Mouse (Mus musculus) layer of hippocampus, adult 18-20 months (tissue): ENCODE data around the gene Zcchc17. TPM values are rescaled to one million over a fixed set of nuclear protein-coding genes. Genes with fewer than 3 reads are reported as not detected.

Source experiments
- DNase-seq, 2 experiments: peaks; one replicate each; pipeline ENCODE4 v3.0.0; 2022; ENCODE audit warnings: low spot score in 2 of 2
- total RNA-seq, 2 experiments: library from RNA; stranded (reverse); gene quantifications; 2 replicates each; pipeline ENCODE4 v1.2.3; 2021

The Zcchc17 gene
- total RNA-seq, 2 experiments from 2014 or later: 66.7 to 72.6 TPM

DNA sequence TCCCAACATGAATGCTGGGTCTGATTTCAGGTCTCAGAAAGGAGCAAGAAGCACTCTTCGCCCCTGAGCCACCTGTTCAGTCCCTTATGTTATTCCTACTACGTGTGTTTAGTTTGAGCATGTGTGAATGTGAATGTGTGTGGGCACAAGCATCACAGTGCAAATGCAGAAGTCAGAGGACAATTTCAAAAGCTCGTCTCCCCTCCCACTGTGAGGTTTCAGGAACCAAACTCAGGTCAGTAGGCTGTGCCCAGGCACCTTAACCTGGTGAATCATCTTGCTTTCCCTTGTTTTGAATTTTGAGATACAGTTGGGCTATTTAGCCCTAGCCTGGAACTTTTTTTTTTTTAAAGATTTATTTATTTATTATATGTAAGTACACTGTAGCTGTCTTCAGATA, 69.9 kb downstream of the Zcchc17 start:
- DNase-seq: no peak

- no peak for DNase-seq
These were observed 73.2 kb downstream of the Zcchc17 start for GRCm38 (mm10) chr4:130286531-130286930.

DNA sequence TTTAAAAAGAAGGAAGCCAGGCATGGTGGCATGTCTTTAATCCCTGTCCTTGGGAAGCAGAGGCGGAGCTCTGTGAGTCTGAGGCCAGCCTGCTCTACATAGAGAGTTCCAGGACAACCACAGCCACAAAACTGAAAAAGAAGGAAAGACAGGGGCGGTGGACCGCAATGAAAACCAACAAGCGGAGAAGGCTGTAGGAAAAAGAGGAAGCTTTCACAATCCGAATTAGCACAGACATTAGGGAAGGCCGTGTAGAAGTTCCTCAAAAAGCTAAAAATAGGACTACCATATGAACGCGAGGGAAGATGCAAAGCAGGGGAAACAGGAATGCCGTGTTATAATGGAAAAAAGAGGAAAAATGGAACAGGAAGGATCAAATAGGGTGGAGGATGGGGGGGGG, 75.9 kb downstream of the Zcchc17 start:
- no peak for DNase-seq

GRCm38 (mm10) chr4:130282856-130283255, 76.9 kb downstream of the Zcchc17 start:
- DNase-seq: no peak

DNA sequence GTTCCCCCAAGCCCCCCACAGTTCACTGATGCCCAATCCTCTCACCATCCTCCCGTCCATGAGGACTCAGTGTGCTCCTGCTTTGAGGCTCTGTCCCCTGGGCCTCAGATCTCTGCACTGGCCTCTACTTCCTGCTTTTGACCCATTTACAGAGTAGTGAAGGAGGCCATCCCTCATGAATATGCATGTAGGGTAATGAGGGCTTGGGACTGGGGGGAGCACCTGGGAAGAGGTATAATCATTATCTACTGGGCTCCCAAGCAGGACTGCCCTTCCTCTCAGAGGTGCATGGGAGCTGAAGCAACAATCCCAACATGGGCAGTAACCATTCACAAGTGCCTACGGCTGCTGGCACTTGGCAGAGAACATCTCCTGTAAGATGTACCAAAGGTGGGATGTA, 80.6 kb downstream of the Zcchc17 start, which contains the start of gene Serinc2:
Serinc2 (minus strand) TSS at position 101 of the 400 bp plus-strand sequence.
- no peak for DNase-seq

GRCm38 (mm10) chr4:130276573-130277176, 83.1 kb downstream of the Zcchc17 start:
- no peak for DNase-seq

DNA sequence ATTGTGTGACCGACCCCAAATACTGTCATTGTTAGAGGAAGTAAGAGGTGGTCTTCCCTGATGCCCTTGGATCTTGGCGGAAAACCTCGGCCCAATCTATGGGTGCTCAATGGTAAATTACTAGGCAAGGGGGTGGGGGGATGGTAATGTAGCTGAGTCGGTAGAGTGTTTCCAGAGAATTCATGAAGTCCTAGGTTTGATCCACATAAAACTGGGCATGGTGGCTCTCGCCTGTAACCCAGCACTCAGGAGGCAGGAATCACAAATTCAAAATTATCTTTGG, 84.0 kb downstream of the Zcchc17 start:
- DNase-seq: no peak

DNA sequence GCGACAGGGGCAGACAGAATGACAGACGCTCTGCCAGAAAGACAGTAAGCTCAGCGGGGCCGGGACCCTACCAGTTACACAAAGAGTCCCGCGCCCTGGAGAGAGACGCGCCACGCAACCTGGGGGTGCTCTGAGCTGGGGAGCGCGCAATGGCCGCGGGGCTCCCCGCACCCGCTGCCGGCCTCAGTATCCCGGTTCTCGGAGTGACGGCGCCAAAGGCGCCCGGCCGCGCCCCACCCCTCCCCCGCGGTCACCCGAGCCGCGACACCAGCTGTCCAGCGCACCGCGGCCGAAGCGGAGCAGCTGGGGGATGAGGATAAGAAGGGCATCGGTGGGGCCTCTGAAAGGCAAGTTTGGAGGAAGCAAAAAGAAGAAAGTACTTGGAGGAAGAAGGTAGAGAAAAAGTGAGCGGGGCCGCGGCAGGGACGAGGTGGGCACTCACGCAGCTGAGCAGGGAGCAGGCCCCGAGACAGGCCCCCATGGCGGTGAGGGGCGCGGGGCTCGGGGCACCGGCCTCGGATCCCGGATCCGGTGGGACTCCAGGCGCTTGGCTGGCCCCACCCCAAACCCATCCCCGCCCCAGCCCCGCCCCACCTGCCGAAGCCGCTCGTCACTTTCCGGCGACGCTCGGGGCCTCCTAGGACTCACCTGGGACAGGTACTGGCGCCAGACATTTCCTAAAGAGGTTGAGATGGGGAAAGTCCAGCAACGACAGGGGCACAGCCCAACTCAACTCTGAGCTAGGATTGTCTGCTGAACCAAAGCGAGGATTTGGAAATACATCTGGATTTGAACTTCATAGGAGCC, 84.5 kb downstream of the Zcchc17 start:
- DNase-seq: no peak

DNA sequence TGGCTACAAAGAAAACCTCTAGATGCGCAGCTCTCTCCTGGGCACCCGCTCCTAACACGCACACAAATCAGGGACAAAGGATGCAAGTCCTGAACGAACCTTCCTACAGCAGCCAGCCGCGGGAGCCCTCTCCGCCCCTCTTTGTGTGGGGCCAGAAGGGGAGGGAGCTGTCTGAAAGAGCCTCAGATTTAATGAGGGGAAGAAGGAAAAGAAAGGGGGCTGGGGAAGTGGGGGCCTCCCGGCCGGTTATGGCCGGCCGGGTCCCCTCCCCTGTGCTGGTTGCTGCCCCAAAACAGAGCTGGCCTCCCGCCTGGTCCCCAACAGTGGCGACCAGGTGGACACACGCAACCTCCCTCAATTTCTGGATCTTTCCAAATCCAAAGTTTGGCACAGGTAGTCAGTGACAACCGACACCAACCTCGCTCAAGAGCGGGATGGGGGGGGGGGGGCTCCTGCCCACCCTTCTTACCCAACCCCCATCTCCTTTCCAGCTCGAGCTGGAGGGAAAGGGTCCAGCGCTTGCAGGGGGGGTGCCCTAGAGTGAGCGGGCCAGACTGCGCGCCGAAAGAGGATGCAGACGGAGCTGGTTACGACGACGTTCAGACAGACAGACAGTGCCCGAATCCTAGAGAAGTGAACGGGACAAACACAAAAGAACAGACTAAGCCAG, 85.3 kb downstream of the Zcchc17 start:
- no peak for DNase-seq

DNA sequence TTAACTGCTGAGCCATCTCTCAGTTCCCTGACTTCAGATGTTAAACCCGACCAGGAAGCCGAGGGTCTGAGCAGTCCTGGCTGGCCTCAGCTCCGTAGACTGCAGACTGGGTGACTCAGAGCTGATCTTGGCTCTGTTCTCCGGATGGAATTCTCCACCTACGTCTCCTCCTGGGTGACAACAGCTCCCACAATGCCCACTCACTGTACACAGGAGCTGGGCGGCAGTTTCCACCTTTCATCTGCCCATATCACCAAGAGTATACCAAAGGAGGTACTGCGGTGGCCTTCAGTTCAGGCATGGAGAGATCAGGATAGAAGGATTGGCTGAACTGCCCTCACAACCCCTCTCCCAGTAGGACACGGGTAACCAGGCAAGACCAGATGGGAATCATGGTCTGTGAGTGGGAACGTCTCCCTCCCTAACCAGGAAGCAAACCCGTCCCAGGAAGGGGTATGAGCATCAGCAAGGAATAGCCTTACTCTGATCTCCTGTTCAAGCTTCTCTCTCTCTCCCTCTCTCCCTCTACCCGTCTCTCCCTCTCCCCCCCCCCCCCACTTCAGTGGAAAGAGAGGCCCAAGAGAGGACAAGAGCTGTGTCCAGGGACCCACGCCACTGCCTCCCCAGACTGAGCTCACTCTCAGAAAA, 85.9 kb downstream of the Zcchc17 start:
- peak; percentile 44 to 73 for DNase-seq

GRCm38 (mm10) chr4:130270611-130271347, 89.0 kb downstream of the Zcchc17 start:
- DNase-seq: peak; percentile 58 to 65

DNA sequence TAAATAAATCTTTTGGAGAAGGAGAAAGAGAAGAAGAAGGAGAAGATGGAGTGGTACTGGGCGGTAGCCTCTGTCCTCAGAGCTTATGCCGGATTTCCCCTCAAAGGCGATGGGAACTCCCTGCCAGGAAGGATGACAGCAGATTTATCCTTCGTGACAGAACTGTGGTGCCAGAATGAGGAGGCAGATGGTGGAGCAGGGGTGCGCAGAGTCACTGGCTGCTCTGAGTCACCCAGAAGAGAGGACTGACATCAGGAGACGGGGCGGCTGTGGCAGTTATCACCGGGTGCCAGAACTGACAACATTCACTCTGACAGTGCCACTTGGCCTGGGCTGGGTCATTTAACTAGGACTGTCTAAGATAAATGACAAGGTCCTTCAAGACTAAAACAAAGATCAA, 89.7 kb downstream of the Zcchc17 start:
- DNase-seq: peak; percentile 86 to 94

DNA sequence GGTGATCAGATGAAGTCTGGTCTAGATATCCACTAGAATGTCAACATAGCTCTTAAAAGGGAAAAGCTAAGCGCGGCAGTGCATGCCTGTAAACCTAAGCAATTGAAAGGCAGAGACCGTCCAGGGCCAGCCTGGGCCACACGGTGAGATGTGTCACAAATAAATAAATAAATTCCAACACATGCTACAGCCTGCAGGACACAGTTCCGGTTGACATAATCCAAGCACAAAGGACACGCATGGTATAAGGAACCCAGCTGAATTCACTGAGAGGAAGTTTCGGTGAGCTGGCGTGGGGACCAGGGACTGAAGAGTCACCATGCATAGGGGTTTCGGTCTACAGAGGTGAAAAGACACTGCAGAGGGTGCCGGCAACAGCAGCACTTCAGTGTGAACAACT, 91.0 kb downstream of the Zcchc17 start:
- DNase-seq: no peak

GRCm38 (mm10) chr4:130267069-130267468, 92.7 kb downstream of the Zcchc17 start:
- DNase-seq: no peak

GRCm38 (mm10) chr4:130266601-130267000, 93.1 kb downstream of the Zcchc17 start:
- DNase-seq: no peak

Other genes starting within 250 kb of the Zcchc17 start
- 1 to 10 TPM; 1.6 to 2.3 TPM for gene Hcrtr1, start 220.6 kb downstream of the Zcchc17 start, total RNA-seq
- 10 to 100 TPM; 12.5 to 15.9 TPM for gene Tinagl1, start 184.8 kb downstream of the Zcchc17 start, total RNA-seq
- not detected for gene Gm853, start 137.5 kb downstream of the Zcchc17 start, total RNA-seq
- 10 to 100 TPM in 1 of 2 experiments, 1 to 10 TPM in 1; 9.4 to 11.2 TPM for gene Serinc2, start 80.7 kb downstream of the Zcchc17 start, total RNA-seq
- gene Fabp3, start 51.3 kb downstream of the Zcchc17 start, total RNA-seq: 100 to 1,000 TPM in 1 of 2 experiments, 10 to 100 TPM in 1; 91.8 to 107 TPM
- 1 to 10 TPM in 1 of 2 experiments, under 1 TPM in 1; 0.69 to 2.4 TPM for gene Gm10570, start 51.3 kb downstream of the Zcchc17 start, total RNA-seq
- gene Snrnp40, start 189 bp upstream of the Zcchc17 start, total RNA-seq: 10 to 100 TPM; 31.2 to 32.6 TPM
- 10 to 100 TPM; 35.5 to 37.1 TPM for gene Nkain1, start 214.2 kb upstream of the Zcchc17 start, total RNA-seq